Mouse (Mus musculus) spleen, postnatal 10 days (tissue): ENCODE results near the gene Inafm1.
"Not testable (repeated sequence)": the region's sequence is repeated elsewhere in the genome, so short reads cannot be mapped to it uniquely, and the experiment has no call there.

Experiments
- DNase-seq, 2 experiments: peaks; one replicate each; pipeline ENCODE4 v3.0.0; 2021 to 2022; ENCODE audit warnings: low spot score in 2 of 2

Inafm1 gene

GRCm38 (mm10) chr7:16273081-16273765 is at the start of gene Inafm1:
Inafm1 (minus strand) TSS chr7:16273617.
- DNase-seq, result peak in 1 of 2 experiments; percentile 94

- no peak for DNase-seq
Measured at GRCm38 (mm10) chr7:16320479-16320878, 47.1 kb upstream of the Inafm1 start.

- DNase-seq, result no peak
Measured at GRCm38 (mm10) chr7:16319216-16319615, 45.8 kb upstream of the Inafm1 start.

DNA sequence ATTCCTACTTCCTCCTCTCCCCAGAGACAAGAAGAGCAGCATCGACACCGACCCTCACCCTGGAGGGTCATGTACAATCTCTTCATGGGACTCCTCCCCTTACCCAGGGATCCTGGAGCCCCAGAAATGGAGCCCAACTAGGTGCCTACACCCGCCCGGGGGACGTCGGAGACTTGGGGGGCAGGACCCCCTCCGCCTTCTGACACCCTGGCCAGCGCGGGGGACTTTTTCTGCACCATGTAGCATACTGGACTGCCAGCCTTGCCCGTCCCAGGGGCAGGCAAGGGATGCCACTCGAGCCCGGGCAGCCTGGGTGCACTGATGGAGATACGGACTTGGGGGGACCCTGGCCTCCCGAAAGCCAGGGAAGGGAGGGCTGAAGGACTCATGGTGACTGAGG is 43.7 kb upstream of the Inafm1 start:
- no peak for DNase-seq

- DNase-seq, result no peak
Measured at GRCm38 (mm10) chr7:16315222-16315759, 41.9 kb upstream of the Inafm1 start.

GRCm38 (mm10) chr7:16314221-16314775 is 40.9 kb upstream of the Inafm1 start:
- no peak for DNase-seq

DNA sequence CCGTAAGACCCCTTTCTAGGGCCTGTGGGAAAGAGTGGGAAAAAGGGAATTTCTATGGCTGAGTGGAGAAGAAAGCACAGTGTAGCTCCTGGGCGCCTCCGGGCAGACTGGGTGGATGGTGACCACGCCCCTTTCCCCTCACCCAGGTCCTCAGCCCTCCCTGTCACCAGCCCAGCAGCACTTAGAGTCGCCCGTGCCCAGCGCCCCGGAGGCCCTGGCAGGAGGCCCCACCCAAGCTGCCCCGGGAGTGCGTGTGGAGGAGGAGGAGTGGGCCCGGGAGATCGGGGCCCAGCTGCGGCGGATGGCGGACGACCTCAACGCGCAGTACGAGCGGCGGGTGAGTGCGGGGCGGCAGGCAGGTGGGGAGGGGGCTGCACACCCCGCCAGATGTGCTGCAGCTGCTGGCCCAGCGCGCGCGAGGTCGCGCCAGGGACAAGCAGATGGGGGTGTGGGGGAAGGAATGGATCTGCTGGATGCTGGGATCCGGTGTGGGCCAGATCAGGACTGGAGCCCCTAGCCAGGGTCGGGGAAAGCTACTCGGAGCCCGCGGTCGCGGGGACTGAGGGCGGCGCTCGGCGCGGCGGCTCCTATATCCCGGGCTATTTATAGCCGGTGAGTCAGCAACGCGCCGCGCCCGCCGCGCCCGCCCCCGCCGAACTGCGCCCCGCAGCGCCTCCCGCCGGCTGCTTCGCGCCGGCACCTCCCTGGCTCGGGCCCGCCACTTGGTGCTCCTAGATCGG is 40.2 kb upstream of the Inafm1 start:
- peak; percentile 80 to 89 for DNase-seq

GRCm38 (mm10) chr7:16312672-16313311 is 39.4 kb upstream of the Inafm1 start:
- DNase-seq, result peak; percentile 57 to 72

DNA sequence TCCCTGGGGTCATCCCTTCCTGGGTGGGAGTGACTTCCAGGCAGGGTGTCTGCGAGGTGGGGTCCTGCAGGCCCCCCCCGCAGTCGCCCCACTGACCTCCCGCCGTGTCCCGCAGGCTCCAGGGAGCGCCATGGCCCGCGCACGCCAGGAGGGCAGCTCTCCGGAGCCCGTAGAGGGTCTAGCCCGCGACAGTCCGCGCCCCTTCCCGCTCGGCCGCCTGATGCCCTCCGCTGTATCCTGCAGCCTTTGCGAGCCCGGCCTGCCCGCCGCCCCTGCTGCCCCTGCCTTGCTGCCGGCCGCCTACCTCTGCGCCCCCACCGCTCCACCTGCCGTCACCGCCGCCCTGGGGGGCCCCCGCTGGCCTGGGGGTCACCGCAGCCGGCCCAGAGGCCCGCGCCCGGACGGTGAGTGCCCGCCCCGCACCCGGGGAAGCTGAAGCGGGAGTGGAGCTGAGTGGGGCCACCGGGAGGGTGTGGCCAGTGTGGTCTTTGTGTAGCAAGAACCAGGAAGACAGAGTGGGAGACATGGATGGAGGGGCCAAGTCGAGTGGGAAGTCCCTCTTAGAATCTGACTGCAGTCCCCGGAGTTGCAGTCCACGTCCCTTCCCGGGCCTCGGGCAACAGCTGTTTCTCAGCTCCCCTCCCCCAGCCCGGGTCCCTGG is 38.7 kb upstream of the Inafm1 start:
- peak; percentile 49 to 59 for DNase-seq

DNA sequence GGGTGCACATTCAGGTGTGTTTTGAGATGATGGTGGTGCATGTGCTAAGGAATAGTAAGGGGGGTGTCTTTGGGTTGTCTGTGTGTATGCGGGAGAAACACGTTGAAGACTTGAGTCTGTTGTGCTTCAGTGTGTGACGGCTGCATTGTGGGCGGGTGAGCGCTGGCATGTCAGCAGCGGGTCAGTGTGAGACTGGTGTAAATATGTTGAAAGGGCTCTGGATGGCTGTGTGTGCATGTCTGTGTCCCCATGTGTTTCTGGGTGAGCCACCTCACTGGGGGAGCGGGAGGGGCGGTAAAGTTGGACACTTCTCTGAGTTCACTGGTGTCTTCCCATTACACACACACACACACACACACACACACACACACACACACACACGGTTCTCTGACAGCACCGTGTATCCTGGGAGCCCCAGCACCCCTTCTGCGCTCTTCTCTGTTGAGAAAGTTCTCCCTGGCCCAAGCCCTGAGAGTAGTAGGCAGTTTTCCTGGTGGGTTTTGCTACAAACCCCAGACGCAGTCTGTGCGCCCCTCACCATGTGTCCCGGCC is 38.1 kb upstream of the Inafm1 start:
- DNase-seq, result peak; percentile 50 to 58

- peak; percentile 53 to 71 for DNase-seq
Measured at GRCm38 (mm10) chr7:16310521-16311452, 37.4 kb upstream of the Inafm1 start.

- DNase-seq, result peak; percentile 94
Measured at GRCm38 (mm10) chr7:16310020-16310520, 36.7 kb upstream of the Inafm1 start.

DNA sequence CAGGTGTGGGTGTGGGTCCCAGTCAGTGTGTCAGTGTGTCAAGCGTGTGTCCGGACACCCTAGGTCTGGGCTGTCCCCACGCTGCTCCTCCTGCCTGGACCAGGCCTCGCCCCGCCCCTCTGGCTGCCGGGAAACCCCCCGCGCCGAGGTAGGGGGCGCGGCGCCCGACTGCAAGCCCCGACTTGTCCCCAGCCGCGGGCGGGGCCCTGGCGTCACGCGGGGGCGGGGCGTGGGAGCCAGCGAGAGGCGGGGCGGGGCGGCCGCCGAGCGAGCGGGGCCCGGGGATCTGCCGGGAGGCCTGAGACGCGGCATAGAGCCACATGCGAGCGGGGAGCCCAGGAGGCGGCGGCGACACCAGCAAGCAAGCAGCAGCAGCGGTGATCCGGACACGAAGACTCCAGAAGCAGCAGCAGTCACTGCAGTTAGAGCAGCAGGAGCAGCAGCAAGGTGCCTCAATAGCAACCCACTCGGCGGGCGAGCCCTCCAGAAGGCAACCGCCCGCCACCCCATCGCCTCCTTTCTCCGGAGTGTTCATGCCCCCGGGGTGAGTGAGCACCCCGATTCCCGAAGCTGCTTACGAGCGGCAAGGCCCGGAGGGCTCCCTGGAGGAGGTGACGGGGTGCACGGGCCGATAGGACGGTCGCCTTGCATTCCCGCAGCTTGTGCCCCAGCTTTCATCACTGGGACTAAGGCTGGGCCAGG is 36.1 kb upstream of the Inafm1 start:
- DNase-seq, result peak; percentile 93 to 95

- peak in 1 of 2 experiments; percentile 30 for DNase-seq
Measured at GRCm38 (mm10) chr7:16308555-16309317, 35.3 kb upstream of the Inafm1 start.

DNA sequence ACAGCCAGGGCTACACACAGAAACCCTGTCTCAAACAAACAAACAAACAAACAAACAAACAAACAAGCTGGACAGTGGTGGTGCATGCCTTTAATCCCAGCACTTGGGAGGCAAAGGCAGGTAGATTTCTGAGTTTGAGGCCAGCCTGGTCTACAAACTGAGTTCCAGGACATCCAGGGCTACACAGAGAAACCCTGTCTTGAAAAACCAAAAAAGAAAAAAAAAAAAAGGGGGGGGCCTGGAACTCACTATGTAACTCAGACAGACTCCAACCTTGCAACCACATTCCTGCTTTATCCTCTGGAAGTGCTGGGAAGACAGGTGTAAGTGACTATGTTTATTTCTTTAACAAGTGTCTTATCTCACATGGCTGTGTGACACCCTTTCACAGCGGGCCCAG is 34.7 kb upstream of the Inafm1 start, which contains the start of gene Bbc3:
Gene Bbc3 (plus strand): TSS at position 301 of the 400 bp plus-strand sequence.
- not testable (repeated sequence) for DNase-seq

DNA sequence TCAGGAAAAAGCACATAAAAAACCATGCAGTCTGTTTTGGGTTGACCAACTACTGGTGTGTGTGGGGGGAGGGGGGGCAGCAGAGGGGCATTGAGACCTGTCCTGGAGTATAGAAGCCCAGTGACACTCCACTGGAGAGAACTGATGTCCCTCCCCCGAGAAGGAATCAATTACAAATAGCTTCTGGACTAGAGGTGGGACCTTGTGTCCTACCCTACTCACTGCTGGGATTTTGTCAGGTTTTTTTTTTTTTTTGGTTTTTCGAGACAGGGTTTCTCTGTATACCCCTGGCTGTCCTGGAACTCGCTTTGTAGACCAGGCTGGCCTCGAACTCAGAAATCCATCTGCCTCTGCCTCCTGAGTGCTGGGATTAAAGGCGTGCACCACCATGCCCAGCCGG is 33.7 kb upstream of the Inafm1 start:
- DNase-seq, result not testable (repeated sequence)

- peak; percentile 53 to 78 for DNase-seq
Measured at GRCm38 (mm10) chr7:16299419-16300035, 26.1 kb upstream of the Inafm1 start.

GRCm38 (mm10) chr7:16298927-16299326 is 25.5 kb upstream of the Inafm1 start:
- no peak for DNase-seq
